Mouse (Mus musculus) lung, postnatal 0 days (tissue): ENCODE measurements around the gene Adora1.

Source experiments
- CTCF ChIP-seq: IDR thresholded peaks from 2 replicates; pipeline ENCODE4 v1.5.1; 2016; ENCODE audit warnings: antibody characterized with exemption, mild to moderate bottlenecking
- EP300 ChIP-seq: IDR thresholded peaks from 2 replicates; pipeline ENCODE4 v1.6.1; 2016; ENCODE audit warnings: antibody characterized with exemption, mild to moderate bottlenecking, control low read depth

- TF ChIP-seq CTCF: no peak
- TF ChIP-seq EP300: no peak
These were observed 57.3 kb downstream of the Adora1 start for GRCm38 (mm10) chr1:134177976-134178375.
